Mouse (Mus musculus) neural tube, embryonic 15.5 days (tissue): Measurements from ENCODE around the gene Slamf6. TPM values are rescaled to one million over a fixed set of nuclear protein-coding genes. Genes with fewer than 3 reads are reported as not detected.

Experiments used
- ATAC-seq: fragments of 200-750 bp; cut with Nextera tagmentation; 2 replicates; pipeline ENCODE4 v1.8.0; 2017; ENCODE audit warnings: mild to moderate bottlenecking, moderate TSS enrichment, moderate library complexity; ENCODE audit not compliant: low FRiP score
- H3K27ac ChIP-seq: fragments of 300-500 bp; sonication (generic); replicated peaks from 2 replicates; pipeline ENCODE4 v1.5.1; 2015; ENCODE audit warnings: mild to moderate bottlenecking, inconsistent platforms
- H3K27me3 ChIP-seq: fragments of 300-500 bp; sonication (generic); replicated peaks from 2 replicates; pipeline ENCODE4 v1.6.1; 2015; ENCODE audit warnings: inconsistent platforms
- H3K36me3 ChIP-seq: fragments of 300-500 bp; sonication (generic); 2 replicates; pipeline ENCODE4 v1.6.1; 2015; ENCODE audit warnings: inconsistent platforms
- H3K4me1 ChIP-seq: fragments of 300-500 bp; sonication (generic); 2 replicates; pipeline ENCODE4 v1.6.1; 2015; ENCODE audit warnings: inconsistent platforms
- H3K4me2 ChIP-seq: fragments of 300-500 bp; sonication (generic); 2 replicates; pipeline ENCODE4 v1.6.1; 2015; ENCODE audit warnings: inconsistent platforms, mild to moderate bottlenecking, moderate library complexity
- H3K4me3 ChIP-seq: fragments of 300-500 bp; sonication (generic); replicated peaks from 2 replicates; pipeline ENCODE4 v1.5.1; 2015; ENCODE audit warnings: mild to moderate bottlenecking, inconsistent platforms
- H3K9ac ChIP-seq: fragments of 300-500 bp; sonication (generic); replicated peaks from 2 replicates; pipeline ENCODE4 v1.6.1; 2015; ENCODE audit warnings: mild to moderate bottlenecking, inconsistent platforms
- H3K9me3 ChIP-seq: fragments of 300-500 bp; sonication (generic); replicated peaks from 2 replicates; pipeline ENCODE4 v1.6.1; 2016; ENCODE audit warnings: inconsistent platforms
- WGBS: fragments of 180-500 bp; shearing (Covaris S2); methylation state at CpG from one replicate; pipeline ENCODE4 v1.1.7; 2015; ENCODE audit warnings: mixed read lengths; 5-methylcytosine and 5-hydroxymethylcytosine counted together
- polyA plus RNA-seq: library from polyadenylated mRNA; unstranded; fragments of >200 nt; fragmentation: Nextera tagmentation; extraction: Ambion mirVana; gene quantifications from 2 replicates; pipeline ENCODE4 v1.2.1, GENCODE M21; 2015

Slamf6 gene
- polyA plus RNA-seq, 1 experiment from 2014 or later, result 0.14 TPM

- no peak overlapping the region for H3K9ac ChIP-seq
- no peak for ATAC-seq
- H3K9me3 ChIP-seq, result 0 out of 2 replicates have a peak, but pooled peaks cover 4% of the 10 kb centered on the region
- H3K27me3 ChIP-seq, result no peaks in the 10 kb centered on the region
- no peaks in the 10 kb centered on the region for H3K4me1 ChIP-seq
- no peak overlapping the region for H3K4me3 ChIP-seq
- WGBS, result 87% methylated on average over 4 of the region's 4 CpGs
- no peak overlapping the region for H3K4me2 ChIP-seq
- H3K27ac ChIP-seq, result no peak overlapping the region
- H3K36me3 ChIP-seq, result no peaks in the 10 kb centered on the region
Measured at GRCm38 (mm10) chr1:171982740-171983139, 65.4 kb downstream of the Slamf6 start.

DNA sequence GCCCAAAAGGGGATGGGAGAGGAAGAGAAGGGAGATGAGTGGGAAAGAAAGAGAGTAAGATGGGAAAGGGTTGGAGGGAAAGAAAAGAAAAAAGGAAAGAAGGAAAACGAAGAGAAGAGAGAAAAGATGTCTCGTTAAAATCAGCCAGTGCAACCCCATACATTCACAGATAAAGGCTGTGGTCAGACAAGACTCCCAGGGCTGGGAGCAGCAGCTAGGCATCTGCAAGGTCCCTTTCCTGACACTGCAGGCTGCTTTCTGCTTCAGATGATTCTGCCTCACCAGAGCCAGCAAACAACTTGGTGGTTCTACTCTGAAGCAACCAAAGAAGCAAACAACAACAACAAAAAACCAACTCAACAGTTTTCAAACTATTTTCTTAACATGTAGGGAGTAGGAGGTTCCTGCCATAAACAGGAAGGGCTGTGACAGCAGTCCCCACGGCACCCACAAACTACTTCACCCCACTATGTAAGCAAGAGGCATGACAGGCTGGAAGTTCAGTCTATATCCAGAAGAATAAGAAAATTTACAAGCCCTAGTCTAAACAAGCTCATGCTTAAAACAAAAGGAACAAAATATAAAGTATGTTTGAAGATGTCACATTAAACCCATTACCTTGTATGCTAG, 66.2 kb downstream of the Slamf6 start:
- H3K9me3 ChIP-seq, result 0 out of 2 replicates have a peak, but pooled peaks cover 4% of the 10 kb centered on the region
- no peak overlapping the region for H3K27ac ChIP-seq
- no peak for ATAC-seq
- no peak overlapping the region for H3K4me2 ChIP-seq
- WGBS, result 86% methylated on average over 3 of the region's 3 CpGs
- H3K4me3 ChIP-seq, result no peak overlapping the region
- no peaks in the 10 kb centered on the region for H3K4me1 ChIP-seq
- H3K36me3 ChIP-seq, result no peaks in the 10 kb centered on the region
- H3K9ac ChIP-seq, result no peak overlapping the region
- no peaks in the 10 kb centered on the region for H3K27me3 ChIP-seq

DNA sequence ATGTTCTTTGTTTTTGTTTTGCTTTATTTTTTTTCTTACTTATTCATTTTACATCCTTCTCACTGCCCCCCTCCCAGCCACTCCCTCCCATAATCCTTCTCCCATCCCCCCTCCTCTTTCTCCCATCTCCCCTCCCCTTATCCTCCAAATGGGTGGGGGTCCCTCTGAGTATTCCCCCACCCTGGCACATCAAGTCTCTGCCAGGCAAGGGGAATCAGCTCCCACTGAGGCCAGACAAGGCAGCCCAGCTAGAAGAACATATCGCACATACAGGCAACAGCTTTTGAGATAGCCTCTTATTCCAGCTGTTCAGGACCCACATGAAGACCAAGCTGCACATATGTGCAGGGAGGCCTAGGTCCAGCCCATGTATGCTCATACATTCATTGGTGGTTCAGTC, 66.8 kb downstream of the Slamf6 start:
- Histone ChIP-seq H3K9me3 (0 out of 2 replicates have a peak, but pooled peaks cover 4% of the 10 kb centered on the region), H3K4me3 (no peak overlapping the region), H3K36me3 (no peaks in the 10 kb centered on the region), H3K27ac (no peak overlapping the region), H3K4me1 (no peaks in the 10 kb centered on the region), H3K9ac (no peak overlapping the region), H3K4me2 (no peak overlapping the region), H3K27me3 (no peaks in the 10 kb centered on the region)
- WGBS, result 94% methylated on average over 1 of the region's 1 CpGs
- no peak for ATAC-seq

- H3K4me1 ChIP-seq, result no peaks in the 10 kb centered on the region
- no peak for ATAC-seq
- H3K4me3 ChIP-seq, result no peak overlapping the region
- no peak overlapping the region for H3K9ac ChIP-seq
- no peak overlapping the region for H3K27ac ChIP-seq
- H3K9me3 ChIP-seq, result 0 out of 2 replicates have a peak, but pooled peaks cover 4% of the 10 kb centered on the region
- no peaks in the 10 kb centered on the region for H3K27me3 ChIP-seq
- H3K36me3 ChIP-seq, result no peaks in the 10 kb centered on the region
- WGBS, result 85% methylated on average over 2 of the region's 2 CpGs
- no peak overlapping the region for H3K4me2 ChIP-seq
Measured at GRCm38 (mm10) chr1:171991883-171992282, 74.6 kb downstream of the Slamf6 start.

GRCm38 (mm10) chr1:171992901-171993530, 75.7 kb downstream of the Slamf6 start:
- no peak overlapping the region for H3K4me3 ChIP-seq
- H3K9ac ChIP-seq, result no peak overlapping the region
- H3K27ac ChIP-seq, result no peak overlapping the region
- H3K36me3 ChIP-seq, result no peaks in the 10 kb centered on the region
- H3K4me1 ChIP-seq, result no peaks in the 10 kb centered on the region
- H3K27me3 ChIP-seq, result no peaks in the 10 kb centered on the region
- no peak overlapping the region for H3K4me2 ChIP-seq
- WGBS, result 79% methylated on average over 4 of the region's 4 CpGs
- no peak for ATAC-seq
- no peaks in the 10 kb centered on the region for H3K9me3 ChIP-seq

DNA sequence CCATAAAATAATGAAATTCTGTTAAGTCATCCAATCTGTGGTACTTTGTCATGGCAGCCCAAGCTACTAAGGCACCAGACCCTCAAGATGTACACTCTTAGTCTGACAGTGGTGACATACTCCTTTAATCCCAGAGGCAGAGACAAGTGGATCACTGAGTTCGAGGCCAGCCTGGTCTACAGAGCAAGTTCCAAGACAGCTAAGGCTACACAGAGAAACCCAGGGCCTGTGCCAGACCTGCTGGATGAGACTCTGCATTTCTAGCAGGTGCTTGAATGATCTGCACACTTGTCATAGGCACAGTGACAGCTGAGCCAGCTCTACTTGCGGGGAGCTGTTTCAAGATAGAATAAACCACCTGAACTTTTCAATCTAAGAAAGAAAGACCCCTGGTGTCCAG, 77.2 kb downstream of the Slamf6 start:
- Histone ChIP-seq H3K36me3 (no peaks in the 10 kb centered on the region), H3K9me3 (no peaks in the 10 kb centered on the region), H3K4me1 (no peaks in the 10 kb centered on the region), H3K4me3 (no peak overlapping the region), H3K4me2 (no peak overlapping the region), H3K9ac (no peak overlapping the region), H3K27ac (no peak overlapping the region), H3K27me3 (no peaks in the 10 kb centered on the region)
- WGBS, result 87% methylated on average over 2 of the region's 2 CpGs
- no peak for ATAC-seq

DNA sequence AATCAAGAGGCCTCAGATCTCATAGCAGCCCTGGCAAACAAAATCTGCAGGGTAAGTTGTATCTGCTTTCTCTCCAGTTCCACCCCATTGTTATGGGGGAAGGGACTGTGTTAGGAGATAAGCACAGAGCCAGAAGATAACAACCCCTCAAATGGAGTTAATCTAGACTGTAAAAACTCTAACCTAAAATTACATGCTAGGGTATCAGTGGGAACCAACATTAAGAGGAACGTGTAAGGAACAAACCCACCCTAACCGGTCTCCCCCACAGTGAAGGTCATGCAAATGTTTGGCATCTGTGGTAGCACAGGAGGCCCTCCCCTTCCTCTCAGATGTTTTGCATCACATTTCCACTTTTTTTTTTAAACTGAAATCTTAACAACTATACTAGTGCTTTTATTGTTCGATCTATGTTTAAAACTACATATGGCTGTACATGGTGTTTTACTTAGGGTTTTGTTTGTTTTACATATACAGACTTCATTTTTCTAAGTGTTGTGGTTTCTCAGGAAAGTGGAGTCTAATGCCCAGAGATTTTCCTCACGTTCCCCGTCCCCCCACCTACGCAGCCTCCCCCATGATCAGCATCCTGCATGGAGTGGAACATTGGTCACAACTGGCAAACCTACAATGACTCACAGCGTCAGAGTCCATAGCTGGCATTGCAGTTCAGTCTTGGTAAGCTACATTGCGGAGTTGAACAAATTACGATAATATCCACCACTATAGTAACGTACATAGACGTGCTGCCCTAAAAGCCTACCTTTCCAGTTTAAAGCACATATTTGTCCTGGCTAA, 77.8 kb downstream of the Slamf6 start:
- ATAC-seq, result no peak
- WGBS, result 91% methylated on average over 11 of the region's 11 CpGs
- no peaks in the 10 kb centered on the region for H3K4me1 ChIP-seq

DNA sequence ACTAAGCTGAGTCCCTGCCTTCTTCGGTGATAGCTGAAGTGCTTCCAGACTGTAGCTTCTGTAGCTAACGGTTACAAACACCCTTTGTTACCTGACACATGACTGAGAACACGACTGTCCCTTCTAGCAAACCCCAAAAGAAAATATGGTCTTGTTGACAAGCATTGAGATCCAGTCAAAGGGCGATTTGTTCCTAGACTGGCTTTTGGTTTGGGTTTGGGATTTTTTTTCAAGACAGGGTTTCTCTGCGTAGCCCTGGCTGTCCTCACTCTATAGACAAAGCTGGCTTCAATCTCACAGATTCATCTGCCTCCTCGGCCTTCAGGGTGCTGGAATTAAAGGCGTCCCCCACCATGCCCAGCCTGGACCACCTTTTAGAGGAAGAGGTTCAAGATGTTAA, 79.4 kb downstream of the Slamf6 start:
- Histone ChIP-seq H3K36me3 (no peaks in the 10 kb centered on the region), H3K4me3 (no peak overlapping the region), H3K9me3 (no peaks in the 10 kb centered on the region), H3K9ac (no peak overlapping the region), H3K4me1 (peaks cover 6% of the 10 kb centered on the region; the same call in 1 of the 2 replicates), H3K27me3 (no peaks in the 10 kb centered on the region), H3K4me2 (no peak overlapping the region), H3K27ac (no peak overlapping the region)
- no peak for ATAC-seq
- 68% methylated on average over 7 of the region's 7 CpGs for WGBS

More for the DNA sequence above, 77.8 kb downstream of the Slamf6 start:
- no peaks in the 10 kb centered on the region for H3K36me3 ChIP-seq
- H3K9me3 ChIP-seq, result no peaks in the 10 kb centered on the region
- H3K9ac ChIP-seq, result no peak overlapping the region
- no peak overlapping the region for H3K27ac ChIP-seq
- H3K27me3 ChIP-seq, result no peaks in the 10 kb centered on the region
- no peak overlapping the region for H3K4me2 ChIP-seq
- no peak overlapping the region for H3K4me3 ChIP-seq

- no peak for ATAC-seq
- WGBS, result 96% methylated on average over 13 of the region's 13 CpGs
Measured at GRCm38 (mm10) chr1:171998820-171999597, 81.7 kb downstream of the Slamf6 start.

DNA sequence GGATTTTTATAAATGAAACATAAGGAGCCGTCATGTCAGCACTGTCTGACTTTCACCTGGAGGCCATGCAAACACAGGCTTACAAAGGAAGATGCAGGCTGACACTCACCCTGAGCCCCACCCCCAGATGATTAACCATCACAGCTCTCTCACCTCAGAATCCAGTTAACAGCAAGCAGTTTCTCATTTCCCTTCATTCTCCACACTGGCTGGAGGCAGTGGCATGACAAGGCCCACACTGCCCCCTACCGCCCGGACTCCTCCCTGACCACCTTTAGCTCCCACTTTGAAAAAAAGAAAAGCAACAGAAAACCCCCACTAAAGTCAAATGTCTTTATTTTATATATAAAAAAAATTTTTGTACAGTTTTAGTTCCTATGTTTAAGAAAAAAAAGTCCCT, 83.3 kb downstream of the Slamf6 start:
- Histone ChIP-seq H3K36me3 (peaks cover 29% of the 10 kb centered on the region), H3K9ac (no peak overlapping the region), H3K4me2 (no peak overlapping the region), H3K27ac (no peak overlapping the region), H3K4me1 (peaks cover 6% of the 10 kb centered on the region; the same call in 1 of the 2 replicates), H3K27me3 (no peaks in the 10 kb centered on the region), H3K9me3 (no peaks in the 10 kb centered on the region), H3K4me3 (no peak overlapping the region)
- ATAC-seq, result peak; percentile 20; the same call in 1 of the 2 replicates
- WGBS, result 54% methylated on average over 3 of the region's 3 CpGs

More at GRCm38 (mm10) chr1:171998820-171999597, 81.7 kb downstream of the Slamf6 start:
- H3K9ac ChIP-seq, result no peak overlapping the region
- peaks cover 6% of the 10 kb centered on the region; the same call in 1 of the 2 replicates for H3K4me1 ChIP-seq
- H3K36me3 ChIP-seq, result peaks cover 13% of the 10 kb centered on the region
- H3K4me3 ChIP-seq, result no peak overlapping the region
- H3K27ac ChIP-seq, result no peak overlapping the region
- no peaks in the 10 kb centered on the region for H3K9me3 ChIP-seq
- H3K4me2 ChIP-seq, result no peak overlapping the region
- H3K27me3 ChIP-seq, result no peaks in the 10 kb centered on the region

DNA sequence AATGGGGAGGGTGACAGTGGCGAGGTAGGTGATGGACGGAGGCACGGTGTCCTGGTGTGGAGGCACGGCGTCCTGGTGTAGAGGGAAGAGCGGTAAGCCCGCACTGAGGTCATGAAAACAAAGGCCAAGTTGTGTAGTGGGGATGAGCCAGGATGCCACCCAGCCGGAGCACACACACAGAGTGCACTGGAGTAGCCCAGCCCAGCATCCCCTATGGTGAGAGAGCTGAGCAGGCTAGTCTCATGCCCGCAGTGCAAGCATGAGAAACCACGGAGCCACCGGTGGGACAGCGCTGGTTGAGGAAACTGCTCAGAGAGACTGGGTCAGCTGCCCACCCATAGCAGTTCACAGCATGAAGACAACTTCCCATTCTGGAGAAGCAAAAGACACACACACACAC, 84.3 kb downstream of the Slamf6 start:
- no peaks in the 10 kb centered on the region for H3K27me3 ChIP-seq
- H3K4me3 ChIP-seq, result no peak overlapping the region
- peaks cover 6% of the 10 kb centered on the region; the same call in 1 of the 2 replicates for H3K4me1 ChIP-seq
- ATAC-seq, result 0 out of 2 replicates have a peak, but pooled peaks have one; percentile 33
- peak overlapping the region; percentile 52; the same call in 1 of the 2 replicates for H3K27ac ChIP-seq
- H3K4me2 ChIP-seq, result no peak overlapping the region
- WGBS, result 55% methylated on average over 12 of the region's 12 CpGs
- peaks cover 39% of the 10 kb centered on the region for H3K36me3 ChIP-seq
- H3K9ac ChIP-seq, result no peak overlapping the region
- no peaks in the 10 kb centered on the region for H3K9me3 ChIP-seq
